Mouse (Mus musculus) brown adipose tissue, adult 24 weeks (tissue): ENCODE measurements around the gene Slc41a3. TPM values are rescaled to one million over a fixed set of nuclear protein-coding genes. Genes with fewer than 3 reads are reported as not detected.

Experiments
- H3K27ac ChIP-seq: fragments of 200-500 bp; replicated peaks from 2 replicates; pipeline ENCODE4 v1.5.1; 2012; ENCODE audit warnings: low read depth, mild to moderate bottlenecking, low read length
- H3K4me1 ChIP-seq: fragments of 200-500 bp; 2 replicates; pipeline ENCODE4 v1.6.1; 2012; ENCODE audit warnings: low read length, mixed read lengths; ENCODE audit not compliant: control insufficient read depth, insufficient read depth, insufficient read length
- H3K4me3 ChIP-seq: fragments of 200-500 bp; 2 replicates; pipeline ENCODE4 v1.5.1; 2012; ENCODE audit warnings: low read depth, mild to moderate bottlenecking, low read length, moderate library complexity; ENCODE audit not compliant: insufficient read depth
- polyA plus RNA-seq: library from polyadenylated mRNA; stranded (reverse); fragments of >200 nt; gene quantifications from 2 replicates; pipeline ENCODE4 v1.2.4, GENCODE M21; 2012; ENCODE audit not compliant: missing spikeins, insufficient read depth, insufficient read length

Gene Slc41a3
- 2.3 and 2.6 TPM in 2 replicates for polyA plus RNA-seq

DNA sequence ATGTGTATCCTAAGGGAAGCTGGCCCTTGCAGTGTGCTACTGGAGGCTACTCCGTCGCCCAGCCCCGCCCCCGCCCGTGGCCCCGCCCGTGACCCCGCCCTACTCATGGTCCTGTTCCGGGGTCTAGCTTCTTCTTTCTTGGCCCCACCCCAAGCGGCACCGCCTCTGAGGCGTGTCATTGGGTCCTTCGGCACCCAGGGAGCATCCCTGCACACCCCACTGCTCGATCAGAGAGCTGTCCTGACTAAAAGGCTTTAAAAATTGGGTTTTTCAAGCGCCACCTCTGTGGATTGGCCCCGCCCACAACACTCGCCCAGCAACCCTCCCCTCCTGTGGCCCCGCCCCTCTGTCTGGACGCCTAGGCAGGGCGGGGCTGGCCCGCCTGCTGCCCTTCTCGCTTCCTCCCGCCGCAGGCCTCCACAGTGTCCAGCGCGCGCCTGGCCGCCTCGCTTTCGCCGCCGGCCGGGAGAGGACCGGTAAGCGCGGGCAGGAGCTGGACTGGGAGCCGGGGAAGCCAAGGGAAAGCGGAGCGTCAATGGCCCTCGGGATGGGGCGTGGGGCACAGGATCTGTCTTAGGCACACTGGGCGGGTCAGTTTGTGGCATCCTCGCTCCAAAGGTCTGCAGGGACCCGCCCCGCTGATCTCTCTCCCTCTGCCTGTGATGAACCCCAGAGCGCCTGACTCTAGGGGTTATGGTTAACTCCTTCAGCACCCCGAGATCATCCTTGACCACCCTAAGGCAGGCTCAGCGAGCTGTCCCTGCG lies at the start of gene Slc41a3:
TSS of gene Slc41a3 (plus strand) at position 193 of the 765 bp plus-strand sequence.
- peak within 1 kb of the TSS; percentile 85 for H3K27ac ChIP-seq
- H3K4me3 ChIP-seq: peak within 1 kb of the TSS; percentile 97
- no peaks in the 10 kb centered on the region for H3K4me1 ChIP-seq

DNA sequence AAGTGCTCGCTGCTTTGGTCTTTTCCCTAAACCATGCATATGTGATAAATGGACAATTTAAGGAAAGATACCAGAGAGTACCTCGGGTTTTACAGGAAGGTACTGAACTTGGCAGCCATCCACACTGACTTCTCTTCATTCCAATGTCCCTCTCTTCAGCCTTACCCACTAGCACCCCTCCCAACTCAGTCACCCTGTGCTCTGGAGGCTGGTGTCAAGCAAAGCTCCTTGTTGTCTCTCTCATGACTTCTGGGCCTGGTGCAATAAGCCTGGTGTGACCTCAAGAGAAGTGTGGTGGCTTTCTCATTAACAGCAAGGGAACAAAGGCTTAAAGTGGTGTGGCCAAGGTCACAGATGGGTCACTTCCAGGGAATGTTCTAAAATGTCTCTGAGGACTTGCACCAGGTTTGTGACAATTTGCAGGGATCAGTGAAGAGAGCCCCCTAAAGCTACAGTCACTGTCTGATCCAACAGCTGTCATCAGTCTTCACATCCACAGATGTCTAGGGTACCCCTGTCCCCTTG lies 47.9 kb upstream of the Slc41a3 start:
- peaks cover 21% of the 10 kb centered on the region for H3K4me1 ChIP-seq
- H3K27ac ChIP-seq: peak overlapping the region; percentile 71
- H3K4me3 ChIP-seq: no peak overlapping the region

DNA sequence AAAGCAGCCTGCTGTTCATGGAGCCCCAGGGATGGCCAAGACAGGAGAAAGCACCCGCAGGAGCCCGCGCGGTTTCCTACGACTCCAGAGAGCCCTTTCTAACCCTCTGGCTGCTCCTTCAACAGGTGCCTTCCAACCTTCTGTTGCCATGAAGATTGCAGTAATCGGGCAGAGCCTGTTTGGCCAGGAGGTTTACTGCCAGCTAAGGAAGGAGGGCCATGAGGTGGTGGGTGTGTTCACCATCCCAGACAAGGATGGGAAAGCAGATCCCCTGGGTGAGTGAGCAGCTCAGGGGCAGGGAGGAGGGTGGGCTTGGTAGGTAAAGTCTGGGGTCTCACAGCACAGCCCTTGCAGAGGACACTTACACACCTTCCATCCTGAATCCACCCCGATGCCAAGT lies 47.4 kb upstream of the Slc41a3 start:
- Histone ChIP-seq H3K4me3 (no peak overlapping the region), H3K27ac (peak overlapping the region; percentile 69), H3K4me1 (peaks cover 19% of the 10 kb centered on the region)

DNA sequence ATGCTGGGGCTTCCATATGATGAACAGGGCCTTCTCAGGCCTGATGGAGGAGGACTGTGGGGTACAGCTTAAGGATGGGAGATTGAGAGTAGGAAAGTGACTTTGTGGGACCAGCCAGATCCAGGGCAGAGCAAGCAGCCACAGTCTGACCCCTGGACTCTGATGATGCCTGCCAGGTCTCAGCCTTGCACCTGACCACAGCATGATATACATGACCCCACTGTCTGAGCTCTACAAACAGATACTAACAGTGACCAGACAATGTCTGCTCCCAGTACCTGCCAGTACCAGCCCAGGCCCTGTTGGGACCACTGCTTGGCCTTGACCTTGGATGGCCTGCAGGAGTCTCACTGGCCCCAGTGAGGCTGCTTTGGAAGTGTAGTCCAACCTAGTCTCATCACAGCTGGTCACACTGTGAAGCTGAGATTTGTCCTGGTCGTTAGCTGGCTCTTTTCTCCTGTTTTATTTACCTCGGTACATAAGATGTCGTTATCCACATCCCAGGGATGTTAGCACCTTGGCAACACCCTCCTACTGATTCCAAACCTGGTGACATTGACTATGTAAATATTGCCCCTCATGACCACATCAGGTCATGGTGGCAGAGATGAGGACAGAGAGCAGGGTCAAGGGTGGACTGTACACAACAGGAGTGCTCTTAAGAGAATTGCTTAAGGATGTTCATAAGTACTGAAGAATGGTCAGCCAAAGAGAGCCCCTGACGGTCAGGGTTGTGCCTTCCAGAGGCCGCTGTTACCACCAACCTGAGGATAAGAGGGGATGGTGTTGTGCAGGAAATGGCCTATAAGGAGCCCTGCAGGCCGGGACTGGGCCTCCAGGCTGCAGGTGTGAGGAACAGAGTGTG lies 46.5 kb upstream of the Slc41a3 start:
- peaks cover 19% of the 10 kb centered on the region for H3K4me1 ChIP-seq
- H3K4me3 ChIP-seq: no peak overlapping the region
- H3K27ac ChIP-seq: no peak overlapping the region

DNA sequence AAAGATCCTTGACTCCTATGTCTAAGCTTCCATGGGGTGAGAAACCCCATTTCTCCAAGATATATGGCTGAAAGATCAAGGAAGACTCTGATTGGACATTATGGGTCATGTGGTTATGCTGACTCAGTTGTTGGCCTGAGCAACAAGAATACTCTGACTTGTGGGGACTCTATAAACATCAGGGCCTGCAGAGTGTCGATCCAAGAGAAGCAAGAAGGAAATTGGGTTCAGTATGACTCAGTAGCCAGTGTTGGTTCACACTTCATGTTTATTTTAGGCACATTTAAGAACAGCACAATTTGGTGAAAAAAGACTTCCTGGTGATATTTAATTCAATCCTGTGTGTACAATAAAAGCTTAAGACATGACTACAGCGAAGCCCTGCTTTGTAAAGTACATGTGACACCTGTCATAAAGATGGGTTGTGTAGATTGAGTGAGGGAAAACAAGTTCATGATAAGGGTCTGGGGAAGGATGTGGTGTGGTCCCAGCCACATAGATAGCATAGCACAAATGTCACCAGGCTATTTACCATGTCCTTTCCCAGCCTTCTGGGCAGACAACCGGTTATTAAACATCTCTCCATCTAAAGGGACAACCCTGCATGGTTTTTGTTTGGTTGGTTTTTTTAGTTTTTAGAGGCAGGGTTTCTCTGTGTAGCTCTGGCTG lies 44.0 kb upstream of the Slc41a3 start:
- peaks cover 15% of the 10 kb centered on the region for H3K4me1 ChIP-seq
- H3K4me3 ChIP-seq: no peak overlapping the region
- H3K27ac ChIP-seq: no peak overlapping the region

DNA sequence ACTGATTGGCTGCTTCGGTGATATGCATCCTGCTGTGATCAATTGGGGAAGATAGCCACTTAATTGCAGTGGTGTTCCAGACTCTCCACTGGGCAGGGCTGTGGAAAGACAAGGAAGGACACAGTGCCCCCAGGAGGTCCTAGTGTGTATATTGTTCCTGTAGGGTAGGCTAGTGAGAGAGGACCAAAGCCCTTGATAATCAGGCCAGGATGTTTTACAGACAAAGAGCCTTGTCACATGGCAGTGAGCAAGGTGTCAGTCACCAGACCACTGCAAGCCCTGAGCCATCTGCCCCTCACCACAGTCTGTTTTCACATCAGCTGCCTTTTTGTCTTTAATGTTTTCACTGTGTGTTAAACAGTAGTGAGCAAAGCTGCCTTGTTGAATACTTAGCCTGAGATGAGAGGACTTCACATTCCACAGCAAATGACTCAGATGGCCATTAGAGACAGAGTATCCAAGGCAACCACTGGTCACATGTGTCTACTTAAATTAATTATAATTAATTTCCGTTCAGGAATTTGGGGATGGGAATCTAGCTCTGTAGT lies 43.2 kb upstream of the Slc41a3 start:
- Histone ChIP-seq H3K27ac (no peak overlapping the region), H3K4me1 (peaks cover 12% of the 10 kb centered on the region), H3K4me3 (no peak overlapping the region)

DNA sequence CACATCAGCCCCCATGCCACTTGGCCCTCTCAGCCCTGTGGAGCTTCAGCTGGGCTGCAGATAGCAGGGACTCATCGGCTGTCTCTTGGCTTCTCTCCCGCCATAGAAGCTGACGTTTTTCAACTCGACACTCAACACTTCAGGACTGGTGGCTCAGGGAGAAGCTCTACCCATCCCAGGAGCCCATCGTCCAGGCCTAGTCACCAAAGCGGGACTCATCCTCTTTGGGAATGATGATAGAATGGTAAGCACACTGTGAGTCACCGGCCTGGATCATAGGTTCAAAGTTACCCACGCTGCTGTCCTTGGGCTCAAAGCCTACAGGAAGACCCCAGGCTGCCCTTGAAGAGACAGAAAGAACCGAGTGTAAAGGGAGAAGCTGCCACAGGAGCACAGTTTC lies 40.3 kb upstream of the Slc41a3 start:
- Histone ChIP-seq H3K27ac (no peak overlapping the region), H3K4me1 (no peaks in the 10 kb centered on the region), H3K4me3 (no peak overlapping the region)

DNA sequence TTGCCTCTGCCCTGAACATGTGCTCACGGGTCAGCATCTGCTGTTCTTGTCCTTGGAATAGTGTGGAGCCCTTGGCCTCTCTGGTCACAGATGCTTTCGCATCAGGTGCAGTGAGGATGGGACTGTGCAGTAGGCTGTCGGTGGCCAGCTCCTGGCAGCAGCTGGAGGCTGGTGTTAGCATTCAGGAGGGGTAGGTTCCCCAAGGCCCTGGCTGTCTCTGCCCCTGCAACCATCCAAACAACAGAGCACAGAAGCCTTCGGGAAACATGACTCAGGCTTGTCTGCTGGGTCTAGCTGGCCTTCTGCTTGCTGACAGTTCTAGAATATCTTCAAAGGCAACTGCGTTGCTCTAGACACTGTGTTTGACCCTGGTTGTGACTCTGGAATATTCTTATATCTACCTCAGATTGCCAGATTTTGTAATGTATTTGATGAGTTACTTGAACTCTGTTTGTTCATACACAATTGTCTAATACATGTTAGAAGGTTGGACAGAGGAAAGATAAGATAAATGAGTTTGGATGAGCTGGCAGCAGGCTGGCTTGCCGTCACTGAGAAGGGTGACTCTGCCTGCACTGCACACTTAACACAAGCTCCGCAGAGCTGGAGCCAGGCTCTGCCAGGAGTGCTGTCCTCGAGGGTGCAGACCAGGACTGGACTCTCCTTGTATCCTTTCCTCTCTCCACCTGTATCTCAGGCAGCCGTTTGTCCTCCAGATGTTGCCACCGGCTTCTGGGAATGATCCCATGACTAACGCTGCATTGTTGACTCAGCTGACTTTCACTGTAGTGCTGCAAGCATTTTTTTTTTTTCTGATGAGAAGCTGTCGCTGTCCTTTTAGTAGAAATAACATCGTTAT lies 38.9 kb upstream of the Slc41a3 start:
- H3K4me1 ChIP-seq: no peaks in the 10 kb centered on the region
- no peak overlapping the region for H3K27ac ChIP-seq
- no peak overlapping the region for H3K4me3 ChIP-seq

DNA sequence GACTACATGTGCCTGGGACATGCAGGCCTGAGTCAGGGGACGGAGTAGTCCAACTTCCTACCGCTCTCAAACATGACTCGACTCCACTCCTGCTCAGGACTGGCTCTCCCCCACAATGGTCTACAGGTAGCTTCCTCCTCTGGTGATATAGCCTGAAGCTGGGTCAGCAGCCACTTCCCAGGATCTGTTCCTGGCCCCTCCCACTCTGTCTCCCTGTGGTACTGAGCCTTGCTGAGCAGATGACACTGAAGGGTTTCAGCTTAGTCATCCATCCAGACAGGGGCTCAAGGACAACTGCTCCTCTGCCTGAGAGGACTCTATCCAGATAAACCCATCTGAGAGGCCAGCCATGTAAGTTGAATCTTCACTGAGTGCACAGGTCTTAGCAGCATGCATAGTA lies 37.0 kb upstream of the Slc41a3 start:
- H3K4me3 ChIP-seq: no peak overlapping the region
- no peak overlapping the region for H3K27ac ChIP-seq
- H3K4me1 ChIP-seq: no peaks in the 10 kb centered on the region

DNA sequence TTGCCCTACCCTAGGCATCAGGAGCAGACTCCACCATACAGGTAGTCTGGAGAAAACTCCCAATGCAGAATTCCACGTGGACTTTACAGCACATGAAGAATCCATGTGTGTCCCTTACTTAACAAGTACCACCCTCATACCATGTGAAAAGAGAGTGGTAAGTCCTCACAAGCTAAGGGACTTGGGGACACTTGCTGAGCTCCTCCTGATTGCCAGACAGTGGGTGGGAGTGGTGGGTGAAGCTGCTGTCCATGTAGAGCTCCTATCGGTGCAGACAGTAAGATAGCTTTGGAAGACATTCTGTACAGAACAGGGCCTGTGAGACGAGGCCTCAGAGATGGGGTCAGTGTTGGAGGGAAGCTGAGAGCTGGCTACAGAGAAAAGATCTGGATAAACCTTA lies 36.6 kb upstream of the Slc41a3 start:
- H3K4me3 ChIP-seq: no peak overlapping the region
- H3K4me1 ChIP-seq: no peaks in the 10 kb centered on the region
- no peak overlapping the region for H3K27ac ChIP-seq

DNA sequence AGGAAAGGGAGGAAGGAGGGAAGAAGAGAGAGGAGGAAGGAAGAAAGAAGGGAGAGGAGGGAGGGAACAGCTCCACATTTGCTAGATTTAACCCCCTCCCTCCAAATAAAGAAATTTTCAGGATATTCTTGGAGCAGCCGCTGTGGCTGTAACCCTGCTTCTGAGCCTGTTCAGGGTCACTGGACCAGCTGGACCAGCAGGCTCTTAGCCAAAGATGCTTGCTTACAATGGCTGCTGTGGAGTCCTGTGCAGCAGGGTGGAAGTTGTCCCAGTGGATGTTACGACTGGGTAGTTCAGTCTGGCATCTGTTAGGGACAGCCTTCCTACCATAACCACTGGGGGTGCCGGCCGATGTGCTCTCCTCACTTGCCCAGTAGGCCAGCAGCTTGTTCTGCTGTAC lies 35.8 kb upstream of the Slc41a3 start:
- H3K27ac ChIP-seq: no peak overlapping the region
- no peaks in the 10 kb centered on the region for H3K4me1 ChIP-seq
- H3K4me3 ChIP-seq: no peak overlapping the region

DNA sequence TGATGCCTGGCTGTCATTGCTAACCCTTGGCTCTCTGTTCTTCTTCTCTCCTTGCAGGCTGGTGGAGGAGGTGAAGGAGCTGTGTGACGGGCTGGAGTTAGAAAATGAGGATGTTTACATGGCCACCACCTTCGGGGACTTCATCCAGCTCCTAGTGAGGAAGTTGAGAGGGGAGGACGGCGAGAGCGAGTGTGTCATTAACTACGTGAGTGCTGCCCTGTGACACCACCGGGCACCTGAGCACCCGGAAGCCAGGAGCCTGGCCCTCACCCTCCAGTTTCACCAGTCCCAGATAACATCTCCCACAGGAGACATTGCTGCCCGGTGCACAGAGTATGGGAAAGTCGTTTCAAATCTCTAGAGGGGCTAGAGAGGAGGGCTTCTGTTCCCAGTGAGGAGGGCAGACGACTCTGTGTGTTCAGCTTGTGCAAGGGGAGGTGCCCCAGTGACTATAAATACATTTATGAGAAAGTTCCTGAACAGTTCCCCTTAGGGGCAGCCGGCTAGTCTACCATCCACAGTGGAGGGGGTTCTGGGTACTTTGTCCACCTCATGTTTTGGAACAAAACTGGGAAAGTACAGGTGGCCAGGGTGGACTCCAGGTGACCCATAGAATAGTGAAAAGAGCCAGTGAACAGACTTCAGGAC lies 34.7 kb upstream of the Slc41a3 start:
- no peak overlapping the region for H3K4me3 ChIP-seq
- no peaks in the 10 kb centered on the region for H3K4me1 ChIP-seq
- no peak overlapping the region for H3K27ac ChIP-seq

DNA sequence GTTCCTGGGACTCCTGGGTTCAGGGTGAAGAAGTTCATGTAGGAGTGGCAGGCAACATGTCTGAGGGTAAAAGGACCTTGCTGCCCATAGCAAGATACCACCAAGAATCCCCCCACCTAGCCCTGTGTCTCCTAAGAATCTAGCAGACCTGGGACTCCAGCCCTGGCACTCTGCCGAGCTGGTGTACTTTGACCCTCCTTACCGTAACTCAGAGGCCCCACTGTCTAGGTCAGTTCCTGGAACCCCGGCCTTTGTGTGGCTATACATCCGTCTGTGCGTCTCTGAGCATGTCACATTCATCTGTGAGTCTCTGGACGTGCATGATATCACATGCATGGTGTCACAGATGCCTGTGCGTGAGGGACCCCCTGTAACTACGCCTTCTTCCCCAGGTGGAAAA lies 34.1 kb upstream of the Slc41a3 start:
- H3K4me1 ChIP-seq: no peaks in the 10 kb centered on the region
- H3K4me3 ChIP-seq: no peak overlapping the region
- H3K27ac ChIP-seq: no peak overlapping the region

DNA sequence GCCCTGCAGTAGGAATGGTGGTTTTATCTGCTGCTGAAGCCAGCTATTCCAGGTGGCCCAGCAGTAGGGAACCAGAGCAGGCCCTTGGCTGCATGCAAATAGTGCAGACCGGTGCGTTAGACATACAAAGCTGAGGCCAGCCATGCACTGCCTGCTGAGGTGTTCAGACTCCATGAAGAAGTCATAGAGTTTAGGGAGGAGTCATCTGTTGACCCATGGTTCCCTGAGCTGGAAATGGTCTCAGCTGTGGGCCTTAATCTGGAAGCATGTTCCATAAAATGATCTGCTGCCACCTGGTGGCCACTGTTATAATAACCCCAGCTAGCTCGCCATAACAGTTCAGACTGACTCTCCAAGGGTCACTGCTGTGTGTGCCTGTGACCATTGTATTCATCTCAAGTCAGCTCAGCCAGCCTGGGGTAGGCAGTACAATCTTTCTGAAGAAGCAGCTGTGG lies 29.2 kb upstream of the Slc41a3 start:
- H3K27ac ChIP-seq: no peak overlapping the region
- no peak overlapping the region for H3K4me3 ChIP-seq
- H3K4me1 ChIP-seq: no peaks in the 10 kb centered on the region
